Mouse (Mus musculus): ENCODE data around the gene Kcnc1.

DNA sequence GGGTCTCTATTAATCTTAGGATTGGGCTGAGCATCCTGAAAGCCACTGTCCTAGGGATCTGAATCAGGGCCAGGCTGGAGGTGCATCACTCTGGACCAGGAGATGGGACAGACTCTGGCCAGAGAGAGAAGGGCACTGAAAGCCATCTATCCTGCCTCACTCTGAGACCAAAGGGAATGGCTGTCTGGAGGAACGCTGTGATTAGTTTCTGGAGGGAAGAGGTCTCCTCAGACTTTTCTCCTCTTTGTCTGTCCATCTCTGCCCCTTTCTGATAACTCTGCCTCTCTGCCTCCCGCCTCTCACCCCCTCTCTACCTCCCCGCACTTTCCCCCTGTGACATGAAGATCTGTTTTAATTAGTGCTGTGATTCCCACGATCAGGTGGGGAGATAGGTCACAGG is 1.4 kb upstream of the Kcnc1 start:
- TF ChIP-seq EP300 (optimal IDR thresholded peaks at IDR 0.05) = no peak
- no peak for TF ChIP-seq CTCF (IDR thresholded peaks at IDR 0.05; ENCODE audit: low read depth)
